Mouse (Mus musculus) gastrocnemius, postnatal 36 days (tissue): ENCODE data around the gene Snx18. TPM values are rescaled to one million over a fixed set of nuclear protein-coding genes. Genes with fewer than 3 reads are reported as not detected.
A peak's percentile ranks its signal among the peaks of the same experiment; 100 is the strongest.

Source experiments
- DNase-seq, 2 experiments: peaks; one replicate each; pipeline ENCODE4 v3.0.0; 2022
- intact Hi-C: fragments of 180-260 bp; cut with DNase I; formaldehyde crosslinking; loops from one replicate; pipeline ENCODE4 v1.15.1; 2025
- total RNA-seq, 2 experiments: library from RNA; stranded (reverse); gene quantifications; 2 replicates each; pipeline ENCODE4 v1.2.3; 2021

Snx18 gene
- total RNA-seq, 2 experiments from 2014 or later = 9.3 TPM

DNA sequence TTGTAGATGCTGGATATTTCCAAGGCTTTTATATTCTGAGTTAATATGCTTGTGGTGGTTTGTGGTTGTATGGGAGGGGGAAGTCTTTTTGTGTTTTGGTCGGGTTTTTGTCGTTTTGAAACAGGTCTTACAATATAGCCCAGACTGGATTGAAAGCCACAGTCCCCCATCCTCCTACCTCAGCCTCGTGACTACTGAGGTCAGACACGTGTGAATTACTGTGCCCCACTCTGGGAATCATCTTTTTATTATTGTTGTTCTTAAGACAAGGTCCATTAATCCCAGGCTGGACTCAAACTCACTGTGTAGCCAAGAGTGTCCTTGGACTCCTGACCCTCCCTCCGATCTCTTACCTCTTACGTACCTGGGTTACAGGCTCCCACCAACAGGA is 38.0 kb downstream of the Snx18 start:
- DNase-seq = no peak
- intact Hi-C loops = no loop called here

DNA sequence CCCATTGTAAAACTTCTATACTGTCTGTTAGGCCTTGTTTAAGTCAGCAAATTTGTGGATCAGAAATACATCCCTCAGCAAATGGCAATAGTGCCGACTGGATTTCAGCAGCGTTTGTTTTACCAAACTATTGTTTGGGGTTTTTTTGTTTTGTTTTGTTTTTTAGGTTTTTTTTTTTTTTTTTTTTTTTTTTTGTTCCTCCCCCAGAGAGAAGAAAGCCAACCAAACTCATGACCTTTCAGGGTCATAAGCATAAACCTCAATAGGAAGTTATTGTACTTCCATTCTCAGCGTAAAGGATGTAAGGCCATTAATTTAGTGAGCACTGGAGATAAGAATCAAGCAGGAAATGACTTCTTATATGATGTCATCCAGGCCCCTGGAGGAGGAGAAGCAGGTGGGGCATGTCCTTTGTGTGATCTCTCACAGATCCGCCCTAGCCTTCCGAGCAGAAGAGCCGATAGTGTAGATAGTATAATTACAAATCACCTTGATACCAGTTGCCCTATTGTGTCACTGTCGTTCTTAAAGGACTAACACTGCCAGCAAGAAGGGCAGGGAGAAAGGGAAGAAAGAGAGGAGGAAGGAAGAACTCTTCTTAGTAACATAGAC is 38.5 kb downstream of the Snx18 start:
- DNase-seq = no peak
- intact Hi-C loops = no loop called here

DNA sequence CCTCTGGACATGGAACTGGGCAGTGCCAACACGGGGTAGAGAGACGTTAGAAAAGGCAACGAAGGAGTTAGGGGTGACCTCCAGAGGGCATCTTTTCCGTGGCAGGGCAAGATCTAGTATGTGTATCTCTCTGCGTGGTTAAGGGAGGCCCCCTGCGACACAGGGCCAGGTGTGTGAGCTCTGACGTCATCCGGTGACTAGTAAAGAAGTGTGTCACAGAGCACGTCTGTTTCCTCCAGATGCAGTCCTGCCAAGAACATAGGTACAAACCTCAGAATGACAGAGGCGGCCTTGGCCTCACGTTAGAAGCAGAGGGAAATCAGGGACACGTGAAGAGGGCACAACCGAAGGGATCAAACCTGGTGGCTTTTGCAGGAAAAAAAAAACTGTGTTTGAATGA is 44.1 kb downstream of the Snx18 start:
- intact Hi-C loops = no loop called here
- no peak for DNase-seq

- intact Hi-C loops = no loop called here
- DNase-seq = no peak
These were observed 45.0 kb downstream of the Snx18 start for GRCm38 (mm10) chr13:113573377-113573776.

DNA sequence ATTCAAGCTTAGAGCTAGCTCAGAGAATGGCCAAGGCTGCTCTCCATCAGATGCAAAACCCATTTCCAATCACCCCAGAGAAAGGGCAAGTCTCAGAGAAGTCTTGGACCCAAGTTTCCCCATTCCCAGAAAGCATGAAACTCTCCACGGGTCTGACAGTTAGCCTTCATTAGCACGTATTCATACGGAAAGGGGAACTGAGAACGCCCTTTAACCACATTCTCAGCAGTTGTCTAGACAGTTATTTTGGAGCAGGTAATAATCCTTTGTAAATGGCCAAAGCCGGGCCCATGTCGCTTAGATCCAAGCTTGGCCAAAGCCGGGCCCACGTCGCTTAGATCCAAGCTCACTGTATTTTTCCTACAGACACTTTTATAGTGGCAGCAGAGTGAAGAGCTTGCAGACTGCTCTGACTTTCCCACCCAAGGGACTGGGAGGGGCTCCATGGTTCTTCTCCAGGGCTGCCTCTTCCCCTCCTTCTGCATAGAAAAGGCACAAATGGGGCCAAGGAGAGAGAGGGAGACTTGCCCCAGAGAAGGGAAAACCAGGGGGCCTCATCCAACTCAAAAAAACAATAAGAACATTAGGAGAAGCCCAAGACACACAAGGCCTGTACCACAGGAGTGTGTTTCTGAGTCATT is 46.2 kb downstream of the Snx18 start:
- DNase-seq = peak; percentile 35 to 66
- intact Hi-C loops = no loop called here

- intact Hi-C loops = no loop called here
These were observed 48.8 kb downstream of the Snx18 start for GRCm38 (mm10) chr13:113569526-113569925.

GRCm38 (mm10) chr13:113566951-113567350 is 51.4 kb downstream of the Snx18 start:
- intact Hi-C loops = no loop called here
- no peak for DNase-seq

More at GRCm38 (mm10) chr13:113569526-113569925, 48.8 kb downstream of the Snx18 start:
- DNase-seq = no peak

DNA sequence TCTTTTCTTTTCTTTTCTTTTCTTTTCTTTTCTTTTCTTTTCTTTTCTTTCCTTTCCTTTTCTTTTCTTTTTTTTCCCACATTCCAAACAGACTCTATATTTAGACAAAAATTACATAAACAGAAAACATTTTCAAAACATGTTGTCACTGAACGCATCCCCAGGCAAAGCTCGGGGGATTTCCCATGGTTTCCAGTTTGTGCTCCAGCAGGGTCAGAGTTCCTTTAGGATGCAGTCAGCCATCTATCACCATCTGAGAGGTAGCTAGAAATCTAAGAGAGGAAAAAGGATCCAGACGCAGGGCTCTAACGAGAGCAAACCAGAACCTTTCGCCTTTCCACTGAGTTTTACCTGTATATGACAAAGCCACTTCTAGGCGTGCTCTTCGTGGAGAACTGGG is 52.0 kb downstream of the Snx18 start:
- DNase-seq = no peak
- intact Hi-C loops = no loop called here

DNA sequence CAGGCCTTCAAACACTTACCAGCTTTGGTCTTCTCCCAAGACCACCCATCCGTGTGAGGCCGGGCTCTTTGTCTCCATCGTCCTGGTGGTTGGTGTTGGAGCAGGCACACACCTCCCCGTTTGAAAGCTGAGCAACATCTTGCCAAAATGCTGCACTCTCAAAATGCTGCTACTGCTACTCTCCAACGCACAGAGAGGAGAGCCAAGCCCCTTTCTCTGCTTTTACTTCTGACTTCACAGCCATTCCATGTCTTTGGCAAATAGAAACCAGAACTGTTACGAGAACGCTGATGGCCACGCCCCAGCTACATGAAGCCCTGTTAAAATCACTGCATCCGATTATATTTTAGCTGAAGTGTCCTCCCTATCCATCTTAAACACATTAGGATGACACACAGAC is 58.7 kb downstream of the Snx18 start:
- intact Hi-C loops = no loop called here
- no peak for DNase-seq

- intact Hi-C loops = no loop called here
- DNase-seq = no peak
These were observed 61.8 kb downstream of the Snx18 start for GRCm38 (mm10) chr13:113556538-113556937.

DNA sequence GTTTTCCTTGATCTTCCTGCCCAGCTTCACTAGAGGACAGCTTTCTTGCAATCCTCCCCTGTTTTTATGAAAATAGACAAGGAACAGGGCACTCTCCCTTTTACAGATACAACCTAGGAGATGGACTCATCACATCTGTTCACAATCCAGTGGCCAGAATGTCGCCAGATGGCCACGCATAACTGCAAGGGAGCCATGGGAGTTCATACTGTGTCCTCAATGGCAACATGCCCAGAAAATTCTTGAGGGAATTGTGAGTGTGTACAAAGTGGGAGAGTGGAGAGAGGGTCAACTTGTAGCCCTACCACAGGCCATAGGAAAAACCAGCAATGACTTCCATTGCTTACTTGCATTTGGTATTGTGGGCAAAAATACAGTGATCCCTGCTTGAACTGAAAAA is 63.1 kb downstream of the Snx18 start:
- intact Hi-C loops = no loop called here
- peak; percentile 21 to 50 for DNase-seq

DNA sequence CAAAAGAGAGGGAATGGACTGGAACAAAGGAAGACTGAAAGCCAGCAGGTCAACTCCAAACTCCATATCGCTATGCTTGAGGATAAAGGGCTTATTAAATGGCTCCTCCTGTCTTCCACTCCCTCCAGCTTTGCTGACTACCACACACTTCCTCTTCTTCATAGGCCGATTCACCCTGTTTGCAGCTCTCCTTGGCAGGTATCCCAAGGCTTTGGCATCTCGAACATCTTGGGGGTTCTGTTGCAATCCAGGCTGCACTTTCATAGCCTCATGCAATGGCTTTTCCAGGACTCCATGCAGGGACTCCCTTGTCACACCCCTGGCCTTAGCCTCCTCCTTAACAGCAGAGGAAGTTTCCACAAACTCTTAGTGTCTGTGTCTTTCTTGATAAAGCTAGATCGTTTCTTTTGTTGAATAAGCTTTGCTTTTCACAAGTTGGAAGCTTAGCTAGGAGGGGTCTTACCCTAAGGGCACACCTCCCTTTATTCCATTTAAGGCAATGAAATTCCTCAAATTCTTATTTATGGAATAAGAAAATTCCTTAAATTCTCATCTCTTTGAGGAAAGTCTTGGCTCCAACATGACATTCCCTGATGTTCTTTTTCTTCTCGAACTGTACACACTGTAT is 64.6 kb downstream of the Snx18 start:
- intact Hi-C loops = no loop called here
- no peak for DNase-seq

DNA sequence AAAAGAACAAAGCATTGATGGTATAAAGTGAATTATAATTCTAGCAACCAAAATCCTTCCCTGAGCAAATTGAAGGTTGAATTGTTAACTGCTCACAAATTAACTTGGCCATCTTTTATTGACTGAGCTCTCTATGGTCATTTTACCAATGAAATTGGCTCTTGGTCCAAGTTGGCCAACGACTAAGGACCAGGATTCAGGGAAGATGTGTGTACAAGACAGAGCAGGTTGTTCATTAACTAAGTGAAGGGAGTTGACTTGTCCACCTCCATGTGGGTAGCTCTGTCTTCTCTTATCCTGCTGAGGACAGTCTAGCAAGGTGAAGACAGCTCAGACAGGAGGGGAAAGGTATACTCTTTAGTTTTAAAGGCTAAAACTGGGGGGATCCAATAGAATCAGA is 66.0 kb downstream of the Snx18 start:
- no peak for DNase-seq
- intact Hi-C loops = no loop called here

- intact Hi-C loops = no loop called here
- no peak for DNase-seq
These were observed 67.3 kb downstream of the Snx18 start for GRCm38 (mm10) chr13:113550866-113551565.

DNA sequence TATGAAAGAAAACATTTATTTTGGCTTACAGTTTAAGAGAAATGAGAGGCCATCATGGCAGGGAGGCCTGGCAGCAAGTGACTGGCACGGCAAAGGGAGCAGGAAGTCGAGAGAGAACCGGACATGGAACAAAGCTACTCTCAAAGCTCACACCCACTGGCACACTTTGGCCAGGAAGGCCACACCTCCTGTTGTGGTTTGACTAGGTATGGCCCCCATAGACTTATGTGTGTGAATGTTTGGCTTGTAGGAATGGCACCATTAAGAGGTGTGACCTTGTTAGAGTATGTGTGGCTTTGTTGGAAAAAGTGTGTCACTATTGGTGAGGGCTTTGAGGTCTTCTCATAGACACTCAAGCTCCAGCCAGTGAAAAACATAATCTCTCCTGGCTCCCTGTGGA is 69.3 kb downstream of the Snx18 start:
- intact Hi-C loops = no loop called here
- DNase-seq = no peak

GRCm38 (mm10) chr13:113547807-113548426 is 70.4 kb downstream of the Snx18 start:
- intact Hi-C loops = no loop called here
- no peak for DNase-seq

GRCm38 (mm10) chr13:113542374-113542773 is 76.0 kb downstream of the Snx18 start:
- intact Hi-C loops = no loop called here
- no peak for DNase-seq
